Mouse (Mus musculus): ENCODE results near the gene Plekho1. TPM values are rescaled to one million over a fixed set of nuclear protein-coding genes. Genes with fewer than 3 reads are reported as not detected.
"Not testable (repeated sequence)": the region's sequence is repeated elsewhere in the genome, so short reads cannot be mapped to it uniquely, and the experiment has no call there.

The Plekho1 gene
- polyA plus RNA-seq, 2 experiments from 2014 or later = 7.5 to 12.8 TPM

DNA sequence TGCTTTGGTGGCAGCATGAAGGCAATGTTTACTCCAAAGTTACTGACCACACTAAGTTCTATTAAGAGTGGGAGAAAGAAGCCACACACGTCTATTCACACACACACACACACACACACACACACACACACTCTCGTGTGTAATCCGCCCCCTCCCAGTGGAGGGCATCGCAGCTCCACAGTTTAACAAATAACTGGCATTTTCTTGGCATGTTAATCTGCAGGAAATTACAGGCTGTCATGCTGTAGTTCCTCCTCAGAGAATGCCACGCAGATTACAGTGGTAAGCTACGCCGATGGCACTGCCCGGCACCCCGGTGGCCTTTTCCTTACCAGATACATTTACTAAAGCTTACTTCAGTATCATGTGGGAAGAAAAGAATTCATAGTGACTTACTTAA is 17.5 kb downstream of the Plekho1 start:
- no peak for ATAC-seq

DNA sequence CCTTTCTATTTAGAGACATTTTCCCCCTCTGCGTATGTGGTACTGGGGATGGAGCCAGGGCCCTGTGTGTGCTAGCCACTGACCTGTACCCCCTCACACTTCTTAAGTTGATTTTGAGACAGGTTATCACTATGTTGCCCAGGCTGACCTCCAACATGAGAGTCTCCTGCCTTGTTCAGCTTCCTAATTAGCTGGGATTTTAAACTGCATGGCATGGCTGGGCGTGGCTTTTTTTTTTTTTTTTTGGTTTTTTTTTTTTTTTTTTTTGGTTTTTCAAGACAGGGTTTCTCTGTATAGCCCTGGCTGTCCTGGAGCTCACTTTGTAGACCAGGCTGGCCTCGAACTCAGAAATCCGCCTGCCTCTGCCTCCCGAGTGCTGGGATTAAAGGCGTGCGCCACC is 18.2 kb downstream of the Plekho1 start:
- ATAC-seq = not testable (repeated sequence)

DNA sequence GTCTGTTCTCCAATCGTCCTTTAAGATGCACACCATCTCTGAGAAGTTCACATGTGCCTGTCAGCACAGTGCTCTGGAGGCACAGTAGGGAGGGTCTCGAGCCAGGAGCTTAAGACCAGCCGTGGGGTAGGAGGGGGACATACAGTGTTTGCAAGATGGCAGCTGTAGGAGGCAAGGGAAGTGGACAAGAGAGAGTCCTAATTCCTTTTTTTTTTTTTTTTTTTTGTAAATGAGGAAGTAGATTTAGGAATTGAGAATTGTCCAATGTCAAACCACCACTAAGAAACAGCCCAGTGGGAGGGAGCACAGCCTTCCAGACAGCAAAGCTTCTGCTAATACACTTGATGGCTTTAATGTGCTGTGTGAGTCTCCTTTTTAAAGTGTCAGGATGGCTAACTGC is 18.7 kb downstream of the Plekho1 start:
- no peak for ATAC-seq

DNA sequence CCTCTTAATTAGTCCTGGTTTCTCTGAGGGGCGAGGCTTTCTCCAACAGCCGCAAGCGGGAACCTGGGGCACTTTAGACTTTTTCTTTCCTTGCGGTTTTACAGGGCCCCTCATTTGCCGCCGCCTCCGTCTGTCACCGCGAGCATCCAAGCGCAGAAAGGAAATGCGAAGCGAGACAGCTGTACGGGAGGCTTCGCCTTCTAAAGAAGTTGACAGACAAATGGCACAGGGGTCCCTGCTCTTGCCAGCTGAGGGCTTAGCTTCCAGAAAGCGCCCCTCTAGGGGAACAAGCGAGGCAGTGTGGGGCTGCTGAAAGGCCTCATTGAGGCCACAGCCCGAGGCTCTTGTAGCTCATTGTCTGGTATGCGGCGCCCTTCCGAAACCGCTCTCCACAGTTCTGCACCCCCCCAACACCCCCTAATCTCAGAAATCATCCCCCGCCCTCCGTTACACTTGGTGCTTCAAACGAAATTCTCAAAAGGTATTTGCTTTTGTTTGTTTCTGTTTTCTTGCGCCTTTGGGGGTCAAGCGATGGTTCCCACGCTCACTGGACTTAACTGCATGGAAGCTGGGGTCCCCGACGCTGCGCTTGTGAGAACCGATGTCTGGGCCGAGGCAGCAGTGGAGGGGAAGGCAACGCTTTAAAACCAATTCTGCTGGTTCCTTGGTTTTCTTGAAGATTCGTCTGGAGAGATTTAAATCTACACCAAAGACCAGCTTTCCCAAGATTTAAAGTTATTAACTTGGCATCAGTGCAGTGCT is 22.7 kb downstream of the Plekho1 start:
- ATAC-seq = peak; percentile 62

- peak; percentile 32 for ATAC-seq
Measured at GRCm38 (mm10) chr3:95972251-95972872, 23.4 kb downstream of the Plekho1 start.

- not testable (repeated sequence) for ATAC-seq
Measured at GRCm38 (mm10) chr3:95970661-95971060, 25.1 kb downstream of the Plekho1 start.

- no peak for ATAC-seq
Measured at GRCm38 (mm10) chr3:95969277-95969676, 26.5 kb downstream of the Plekho1 start.

- ATAC-seq = no peak
Measured at GRCm38 (mm10) chr3:95965518-95966451, 30.0 kb downstream of the Plekho1 start.

GRCm38 (mm10) chr3:95963681-95964080 is 32.1 kb downstream of the Plekho1 start:
- ATAC-seq = no peak

DNA sequence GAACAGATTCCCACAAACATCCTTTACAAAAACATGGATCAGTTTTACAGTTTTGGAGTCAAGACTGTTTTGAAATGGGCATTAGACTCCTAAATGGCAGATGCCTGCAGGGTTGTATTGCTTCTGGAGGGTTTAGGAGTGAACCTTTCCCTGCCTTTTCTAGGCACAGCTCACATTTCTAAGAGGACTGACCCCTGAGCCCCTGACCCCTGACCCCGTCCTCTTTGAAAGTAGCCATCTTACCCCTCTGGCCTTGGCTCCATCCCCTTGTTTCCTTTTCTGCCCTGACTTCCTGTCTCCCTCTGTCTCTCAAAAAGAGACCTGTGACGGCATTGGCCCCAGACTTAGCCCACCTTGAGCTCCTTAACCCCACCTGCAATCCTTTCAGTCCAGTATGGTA is 32.6 kb downstream of the Plekho1 start:
- ATAC-seq = no peak

GRCm38 (mm10) chr3:95962182-95962581 is 33.6 kb downstream of the Plekho1 start:
- not testable (repeated sequence) for ATAC-seq

GRCm38 (mm10) chr3:95959807-95960206 is 36.0 kb downstream of the Plekho1 start:
- no peak for ATAC-seq

GRCm38 (mm10) chr3:95959082-95959481 is 36.7 kb downstream of the Plekho1 start:
- ATAC-seq = no peak

DNA sequence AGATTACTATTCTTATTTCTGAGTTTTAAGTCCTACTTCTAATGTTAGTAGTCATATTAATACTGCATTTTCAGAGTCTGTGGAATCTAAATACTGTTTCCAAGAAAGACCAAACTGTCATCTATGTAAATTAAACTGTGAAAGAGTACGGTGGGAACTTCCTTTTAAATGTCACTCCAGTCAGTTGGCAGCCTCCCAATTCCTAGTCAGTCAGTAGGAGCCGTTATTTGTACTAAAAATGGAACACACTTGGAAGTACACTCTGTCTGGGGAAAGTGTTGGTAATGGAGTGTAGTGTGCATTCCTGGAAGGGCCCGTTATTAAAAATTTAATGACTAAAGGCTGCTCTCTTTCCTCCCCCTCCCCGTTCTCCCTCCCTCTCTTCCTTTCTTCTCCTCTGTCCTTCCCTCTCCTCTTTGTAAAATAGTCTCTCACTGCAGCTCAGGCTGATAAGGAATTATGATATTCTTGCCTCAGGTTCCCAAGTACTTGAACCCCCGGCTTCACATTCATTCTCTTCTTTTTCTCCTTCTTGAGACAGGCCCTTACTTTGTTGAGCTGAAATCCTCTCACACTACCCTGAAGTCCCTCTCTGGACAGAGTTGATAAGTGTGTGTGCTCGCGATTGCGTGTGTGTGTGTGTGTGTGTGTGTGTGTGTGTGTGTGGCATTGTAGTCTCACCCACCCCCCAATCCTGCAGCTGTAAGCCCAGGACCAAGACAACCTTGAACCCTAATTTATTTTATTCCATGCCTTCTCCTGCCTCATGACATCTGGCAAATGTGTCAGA is 38.2 kb downstream of the Plekho1 start:
- no peak for ATAC-seq

DNA sequence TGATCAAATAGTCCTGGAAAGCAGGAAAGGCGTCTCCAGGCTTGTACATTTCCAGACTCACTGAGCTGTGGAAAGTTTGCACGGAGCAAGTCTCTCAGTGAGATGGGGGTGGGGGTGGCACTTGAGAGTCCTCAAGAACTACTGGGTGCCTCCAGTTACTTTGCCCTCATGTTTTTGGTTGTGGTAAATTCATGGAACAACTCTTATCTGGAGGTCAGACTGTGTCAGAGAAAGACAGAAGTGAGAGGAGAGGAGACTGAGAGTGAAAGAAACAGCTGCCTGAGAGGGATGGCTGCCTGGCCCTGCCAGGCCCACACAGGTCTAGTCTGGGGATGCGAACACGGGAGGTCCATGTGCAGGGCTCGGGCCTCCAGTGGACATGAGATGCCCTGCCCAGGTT is 40.5 kb downstream of the Plekho1 start:
- ATAC-seq = no peak

- not testable (repeated sequence) for ATAC-seq
Measured at GRCm38 (mm10) chr3:95954648-95955173, 41.1 kb downstream of the Plekho1 start.

GRCm38 (mm10) chr3:95953522-95953921 is 42.3 kb downstream of the Plekho1 start:
- no peak for ATAC-seq

GRCm38 (mm10) chr3:95953023-95953422 is 42.8 kb downstream of the Plekho1 start:
- no peak for ATAC-seq

DNA sequence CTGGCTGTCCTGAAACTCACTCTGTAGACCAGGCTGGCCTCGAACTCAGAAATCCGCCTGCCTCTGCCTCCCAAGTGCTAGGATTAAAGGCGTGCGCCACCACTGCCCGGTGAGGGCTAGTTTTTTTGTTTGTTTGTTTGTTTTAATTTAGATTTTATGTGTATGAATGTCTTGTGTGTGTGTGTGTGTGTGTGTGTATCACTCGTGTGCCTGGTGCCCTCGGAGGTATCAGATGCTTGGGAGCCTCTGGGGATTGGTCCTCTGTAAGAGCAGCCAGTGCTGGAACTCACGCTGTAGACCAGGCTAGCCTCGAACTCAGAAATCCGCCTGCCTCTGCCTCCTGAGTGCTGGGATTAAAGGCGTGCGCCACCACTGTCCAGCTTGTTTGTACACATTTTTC is 44.2 kb downstream of the Plekho1 start:
- ATAC-seq = not testable (repeated sequence)

DNA sequence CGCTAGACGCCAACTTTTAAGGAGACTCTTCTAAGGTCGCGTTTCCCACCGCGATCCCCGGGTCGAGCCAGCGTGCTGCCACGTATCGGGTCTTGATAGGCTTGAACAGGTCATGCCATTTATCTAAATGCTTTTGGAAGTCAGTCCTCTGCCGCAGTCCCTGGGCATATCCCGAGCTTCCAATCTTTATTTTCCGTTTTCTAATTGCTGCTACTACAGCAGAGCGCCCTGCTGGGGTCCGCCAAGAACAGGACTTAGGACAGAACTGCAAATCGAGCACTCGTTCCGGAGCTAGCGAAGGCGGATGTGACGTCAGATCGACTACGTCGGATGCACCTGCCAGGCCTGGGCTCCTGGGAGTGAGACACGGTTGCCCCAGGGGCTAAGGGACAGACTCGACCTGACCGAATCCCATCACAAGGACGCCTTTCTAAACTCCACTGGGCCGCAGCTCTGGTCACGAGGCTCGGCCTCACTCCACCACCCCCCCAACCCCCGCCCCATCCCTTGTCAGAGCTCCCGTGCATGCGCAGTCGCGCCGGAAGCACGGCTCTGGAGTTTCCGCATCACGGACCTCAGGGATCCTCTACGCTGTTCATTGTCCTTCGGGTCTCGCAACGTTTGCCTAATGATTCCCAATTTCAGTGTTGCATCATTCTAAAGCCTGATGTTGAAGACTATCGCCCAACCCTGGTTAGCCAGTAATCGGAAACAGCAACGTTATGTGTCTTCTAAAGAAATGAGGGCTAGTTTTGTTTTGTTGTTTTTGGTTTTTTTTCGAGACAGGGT is 44.8 kb downstream of the Plekho1 start:
- peak; percentile 87 for ATAC-seq

- no peak for ATAC-seq
Measured at GRCm38 (mm10) chr3:95948325-95948724, 47.5 kb downstream of the Plekho1 start.
